Mouse (Mus musculus) cerebellum, adult 9-10 months (tissue): ENCODE measurements around the gene Vasp.
A peak's percentile ranks its signal among the peaks of the same experiment; 100 is the strongest.

ENCODE experiments used
- DNase-seq: peaks from one replicate; pipeline ENCODE4 v3.0.0; 2022

Gene Vasp

DNA sequence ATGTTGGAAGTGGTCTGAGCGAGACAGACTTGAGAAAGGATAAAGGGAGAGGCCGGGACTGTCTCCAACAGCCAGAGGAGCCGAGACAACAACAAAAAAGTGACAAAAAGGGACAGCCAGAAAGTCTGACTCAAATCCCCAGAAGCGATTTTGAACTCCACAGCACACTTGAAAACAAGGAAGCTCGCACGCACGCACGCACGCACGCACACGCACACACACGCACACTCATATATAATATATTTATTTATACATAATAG is 31.4 kb upstream of the Vasp start:
- DNase-seq, result no peak

- DNase-seq, result peak; percentile 55
Observed at GRCm38 (mm10) chr7:19302264-19303045, 30.8 kb upstream of the Vasp start.

DNA sequence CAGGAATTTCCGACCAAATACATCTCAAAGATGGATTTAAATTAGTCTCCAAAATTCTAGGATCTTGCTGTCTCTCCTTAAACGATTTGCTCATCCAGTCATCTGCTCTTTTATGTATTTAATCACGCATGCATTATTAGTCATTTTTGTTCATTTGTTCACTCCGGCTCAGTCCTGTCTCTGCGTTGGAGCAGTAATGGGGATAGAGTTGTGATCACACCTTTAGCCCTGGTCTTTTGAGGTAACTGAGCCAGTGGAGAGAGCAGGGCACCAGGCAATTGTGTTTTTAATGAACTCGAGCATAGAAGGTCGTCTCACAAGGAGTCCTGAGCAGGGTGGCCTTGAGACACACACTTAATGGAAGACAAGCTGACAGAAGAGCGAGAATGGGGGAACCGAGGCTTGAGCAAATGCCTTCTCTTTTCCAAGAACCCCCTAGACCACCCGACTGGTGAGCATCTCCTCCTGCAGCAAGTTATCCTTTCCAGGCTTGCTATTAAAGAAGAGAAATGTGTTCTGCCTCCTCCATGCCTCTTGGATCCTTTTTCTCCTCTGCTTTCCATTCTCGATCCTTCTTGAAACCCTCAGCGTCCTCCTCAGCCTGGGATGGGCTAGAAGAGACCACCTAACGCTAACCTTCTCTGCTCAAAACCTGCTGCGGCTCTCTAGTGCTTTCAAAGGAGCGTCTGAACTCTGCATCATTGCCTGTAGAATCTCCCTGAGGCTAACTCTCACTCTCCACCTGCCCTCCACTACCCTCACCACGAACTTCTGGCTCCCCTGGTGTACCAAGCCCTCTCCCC is 30.0 kb upstream of the Vasp start:
- DNase-seq, result no peak

DNA sequence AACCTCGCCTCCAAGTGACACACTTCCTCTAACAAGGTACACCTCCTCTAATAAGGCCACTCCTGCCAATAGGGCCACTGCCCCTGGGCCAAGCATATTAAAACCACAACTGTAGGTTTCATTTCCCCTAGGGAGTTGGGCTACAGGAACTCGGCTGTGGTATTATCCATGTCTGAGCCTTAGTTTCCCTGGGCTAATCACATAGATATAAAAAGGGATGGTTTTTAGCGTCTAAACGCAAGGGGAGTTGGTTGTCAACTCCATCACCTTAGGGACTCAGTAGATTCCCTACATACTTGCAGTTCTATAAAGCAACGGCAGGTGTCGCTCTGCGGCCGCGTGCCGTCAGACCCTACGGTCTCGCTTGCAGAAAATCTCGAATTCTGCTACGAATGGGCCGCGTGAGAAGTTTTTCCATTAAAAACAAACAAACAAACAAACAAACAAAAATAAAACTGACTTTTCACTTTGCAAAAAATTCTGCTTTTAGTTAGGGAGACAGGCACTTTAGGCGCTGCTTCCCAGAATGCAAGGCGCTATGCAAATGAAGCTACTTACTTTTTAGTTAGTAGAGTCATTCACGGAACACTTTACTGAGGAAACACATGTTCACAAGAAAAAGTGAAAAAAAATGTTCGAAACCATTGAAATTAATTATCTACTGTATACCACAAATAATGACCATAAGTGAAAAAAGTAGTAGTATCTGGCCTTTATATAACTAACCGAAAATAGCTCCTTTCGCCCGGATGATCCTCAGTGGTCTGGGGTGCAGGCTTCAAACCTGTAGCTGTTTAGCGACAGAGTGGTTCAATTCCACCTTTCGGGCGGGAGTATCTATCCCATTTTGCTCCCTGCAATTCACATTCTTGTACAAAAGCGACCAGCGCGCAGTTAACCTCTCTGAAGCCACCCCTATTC is 29.1 kb upstream of the Vasp start:
- DNase-seq, result peak; percentile 90

DNA sequence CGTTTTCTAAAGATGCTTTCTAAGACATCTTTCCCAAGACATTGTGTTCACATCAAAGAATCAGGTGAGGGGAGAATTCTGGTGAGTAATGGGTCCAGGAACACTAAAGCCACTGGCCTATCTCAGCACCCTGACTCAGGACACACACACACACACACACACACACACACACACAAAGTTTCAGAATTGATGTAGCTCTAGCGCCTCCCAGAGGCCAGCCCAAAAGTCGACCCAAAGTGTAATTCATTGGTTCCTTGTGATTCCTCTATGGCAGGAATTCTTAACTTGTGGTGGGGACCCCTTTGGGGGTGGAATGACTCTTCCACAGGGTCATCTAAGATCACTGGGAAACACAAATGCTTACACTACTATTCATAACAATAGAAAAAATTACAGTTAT is 27.6 kb upstream of the Vasp start:
- DNase-seq, result peak; percentile 68

- no peak for DNase-seq
Observed at GRCm38 (mm10) chr7:19297794-19298193, 26.2 kb upstream of the Vasp start.

DNA sequence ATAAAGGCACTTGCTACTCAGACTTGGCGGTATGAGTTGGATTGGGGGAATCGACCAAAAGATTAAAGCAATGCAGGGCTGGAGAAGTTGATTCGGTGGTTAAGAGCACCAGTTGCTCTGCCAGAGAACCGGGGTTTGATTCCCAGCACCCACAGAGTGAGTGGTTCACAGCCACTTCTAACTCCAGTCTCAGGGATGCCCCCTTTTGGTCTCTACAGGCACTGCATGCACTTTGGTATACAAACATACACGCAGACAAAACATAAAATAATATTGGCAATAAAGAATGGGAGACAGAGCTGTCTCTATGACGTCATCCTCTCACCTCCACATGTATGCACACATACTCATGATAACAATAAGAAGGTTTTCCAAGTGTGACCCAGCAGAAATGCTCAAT is 25.4 kb upstream of the Vasp start:
- peak; percentile 72 for DNase-seq

DNA sequence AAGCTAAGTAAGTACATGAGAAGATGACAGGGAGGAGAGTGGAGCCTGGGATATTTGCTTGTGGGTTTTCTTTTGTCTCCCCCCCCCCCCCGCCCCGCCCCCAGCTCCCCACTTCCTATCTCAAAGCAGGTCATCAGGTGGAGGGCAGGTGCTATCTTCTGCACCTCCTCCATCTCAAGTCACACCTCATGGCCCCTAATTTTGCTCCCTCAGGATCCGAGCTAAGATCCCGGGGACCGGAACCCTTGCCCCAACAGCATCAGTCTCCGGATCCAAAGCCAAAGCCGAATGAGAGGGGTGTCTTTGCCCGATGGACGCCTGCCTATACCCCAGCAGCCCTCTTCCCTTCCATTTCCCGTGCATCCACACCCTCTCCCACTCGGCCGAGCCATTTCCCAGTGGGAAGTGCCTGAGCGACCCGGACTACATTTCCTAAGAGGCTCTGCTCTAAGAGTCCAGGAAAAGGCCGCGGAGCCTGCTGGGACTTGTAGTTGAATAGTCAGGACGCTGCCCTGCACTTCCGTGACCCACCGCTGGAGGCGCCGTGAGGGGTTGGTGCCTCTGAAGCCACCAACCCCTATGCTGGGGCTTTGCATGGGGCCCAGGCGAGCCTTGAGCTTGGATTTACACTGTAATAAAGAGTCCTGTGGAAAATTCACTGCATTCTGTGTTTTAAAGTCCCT is 24.0 kb upstream of the Vasp start:
- peak; percentile 98 for DNase-seq

DNA sequence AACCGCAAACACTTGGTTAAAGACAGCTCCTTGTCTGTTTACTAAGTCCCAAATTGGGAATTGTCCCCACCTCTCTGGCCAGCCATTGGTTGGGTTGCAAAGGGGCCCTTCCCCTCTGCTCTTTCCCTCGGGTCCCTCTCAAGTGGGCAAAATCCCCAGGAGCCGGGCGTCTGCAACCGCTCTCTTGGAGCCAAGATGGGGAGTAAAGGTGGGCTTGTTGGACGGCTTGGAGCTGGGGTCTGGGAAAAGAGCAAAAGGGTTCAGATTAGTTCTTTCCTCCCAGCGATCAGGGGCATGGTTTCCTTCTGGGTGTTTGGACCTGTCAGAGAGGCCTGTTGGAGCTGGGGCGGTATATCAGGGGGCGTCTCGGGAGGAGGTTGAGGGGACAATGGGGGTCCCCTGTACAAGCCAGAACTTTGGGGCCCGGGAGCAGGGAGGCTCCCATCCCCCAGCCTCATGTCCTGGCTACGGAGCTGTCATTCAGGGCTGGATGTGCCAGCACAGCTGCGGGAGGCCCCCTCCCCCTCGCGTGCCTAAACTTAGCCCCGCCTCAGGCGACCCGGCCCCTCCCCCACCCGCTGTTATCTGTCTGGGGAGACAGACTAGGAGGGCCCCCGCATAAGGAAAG is 19.5 kb upstream of the Vasp start:
- DNase-seq, result no peak

GRCm38 (mm10) chr7:19284763-19285162 is 13.1 kb upstream of the Vasp start:
- peak; percentile 78 for DNase-seq

DNA sequence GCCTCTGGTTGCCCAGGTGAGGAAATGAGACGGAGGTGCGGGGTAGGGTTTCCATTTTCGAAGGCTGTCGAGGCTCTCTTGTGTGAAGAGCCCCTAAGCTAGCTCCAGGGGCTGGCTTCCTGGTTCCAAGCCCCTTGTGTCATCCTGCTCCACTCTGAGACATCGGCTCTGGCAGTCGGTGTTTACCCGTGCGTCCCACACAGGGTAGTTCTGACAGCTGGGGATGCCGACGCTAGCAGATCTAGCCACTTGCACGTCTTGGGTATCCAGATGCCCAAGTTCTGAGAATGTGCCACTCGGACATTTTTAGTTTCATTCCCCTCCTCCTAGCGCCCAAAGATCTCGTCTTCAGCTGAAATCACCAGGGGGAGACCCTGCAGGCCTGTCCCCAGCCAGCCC is 11.8 kb upstream of the Vasp start:
- no peak for DNase-seq

DNA sequence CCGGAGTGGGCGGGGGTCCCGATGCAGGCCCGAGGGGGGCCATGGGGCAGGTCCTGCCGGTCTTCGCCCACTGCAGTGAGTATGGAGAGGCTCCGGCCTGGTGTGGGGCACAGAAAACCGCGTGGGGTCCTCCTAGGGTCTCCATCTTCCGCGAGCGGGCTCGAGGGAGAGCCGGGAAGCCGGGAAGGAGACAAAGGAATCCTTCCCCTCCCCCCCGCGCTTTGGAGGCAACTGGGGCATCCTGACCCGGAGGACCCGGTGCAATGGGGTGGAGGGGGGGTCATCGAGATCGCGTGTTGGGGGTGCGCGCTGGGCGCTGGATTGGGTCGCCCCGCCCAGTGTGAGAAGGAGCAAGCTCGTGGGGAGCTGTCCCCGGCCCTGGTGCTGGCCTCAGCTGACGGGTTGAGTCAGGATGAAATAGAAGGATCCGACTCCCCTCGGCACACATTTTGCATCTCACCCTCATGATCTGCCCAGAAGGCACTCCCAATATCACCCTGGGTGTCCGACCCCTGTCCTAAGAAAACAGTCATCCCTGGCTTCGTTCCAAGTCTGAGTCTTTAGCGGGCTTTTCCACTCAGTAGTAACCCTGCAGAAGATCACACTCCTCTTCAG is 11.3 kb upstream of the Vasp start:
- peak; percentile 75 for DNase-seq

DNA sequence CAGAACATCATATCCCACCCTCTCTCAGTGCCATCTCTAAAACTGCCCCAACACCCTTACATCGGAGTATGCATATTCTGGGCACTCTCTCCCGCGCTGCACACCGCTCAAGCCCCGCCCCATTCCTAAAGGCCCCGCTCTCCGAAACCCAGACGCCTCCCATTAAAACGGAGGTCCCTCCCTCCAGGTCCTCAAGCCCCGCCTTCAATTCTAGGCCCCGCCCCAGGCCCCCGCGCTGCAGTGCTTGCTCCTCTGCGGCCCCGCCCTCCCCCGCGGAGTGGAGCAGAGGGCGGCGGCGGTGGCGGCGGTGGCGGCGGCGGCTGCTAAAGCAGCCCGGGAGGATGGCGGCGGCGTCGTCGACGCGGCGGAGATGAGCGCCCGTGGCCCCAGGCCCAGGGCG is 10.8 kb upstream of the Vasp start, which contains the start of gene Rtn2:
Gene Rtn2, plus strand, starts transcription at position 240 of the 400 bp plus-strand sequence.
- DNase-seq, result peak; percentile 92

GRCm38 (mm10) chr7:19281680-19282304 is 10.2 kb upstream of the Vasp start:
- peak; percentile 55 for DNase-seq

DNA sequence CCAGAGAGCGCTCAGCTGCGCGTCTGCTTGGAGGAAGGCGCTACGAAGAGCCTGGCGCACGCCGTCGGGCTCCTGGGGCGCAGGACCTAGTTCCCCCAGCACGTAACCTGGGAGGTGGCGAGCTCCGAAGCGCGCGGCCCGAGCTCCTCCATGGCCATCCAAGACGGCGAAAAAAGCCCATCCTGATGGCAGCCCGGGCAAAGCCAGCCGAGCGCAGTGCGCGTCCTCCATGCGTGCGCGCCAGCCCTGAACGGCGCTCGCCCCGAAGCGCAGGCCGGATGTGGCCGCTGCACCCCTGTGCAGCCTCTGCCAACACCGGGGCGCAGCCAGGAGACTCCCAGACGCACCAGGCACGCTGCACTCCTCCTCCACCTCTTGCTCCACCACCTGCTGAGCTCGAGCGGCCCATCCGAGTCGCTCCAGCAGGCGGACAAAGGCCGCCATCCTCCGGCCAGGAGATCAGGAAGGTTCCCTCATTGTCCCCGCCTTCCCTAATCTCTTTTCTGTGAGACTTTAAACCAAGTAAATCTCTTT is 8.0 kb upstream of the Vasp start, which contains the start of gene Ppm1n:
Gene Ppm1n, minus strand, starts transcription at position 484 of the 534 bp plus-strand sequence.
- DNase-seq, result no peak

DNA sequence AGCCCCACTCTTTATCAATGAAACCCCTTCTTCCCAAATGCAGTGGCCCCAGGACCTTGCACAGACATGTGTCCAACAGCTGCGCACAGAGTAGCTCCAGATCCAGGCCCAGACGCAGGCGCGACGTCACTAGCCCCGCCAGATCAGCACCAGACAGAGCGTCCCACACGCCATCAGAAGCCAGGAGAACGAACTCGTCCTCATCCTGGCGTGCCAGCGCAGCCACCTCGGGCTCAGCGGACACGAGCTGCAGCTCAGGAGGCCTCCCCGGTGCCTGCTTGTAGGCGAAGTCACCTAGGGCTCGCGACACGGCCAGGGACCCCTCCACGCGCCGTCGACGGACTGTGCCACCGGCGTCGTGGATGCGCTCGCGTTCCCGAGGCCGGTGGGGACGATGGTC is 7.4 kb upstream of the Vasp start:
- DNase-seq, result no peak

- no peak for DNase-seq
Observed at GRCm38 (mm10) chr7:19276253-19276652, 4.6 kb upstream of the Vasp start.

DNA sequence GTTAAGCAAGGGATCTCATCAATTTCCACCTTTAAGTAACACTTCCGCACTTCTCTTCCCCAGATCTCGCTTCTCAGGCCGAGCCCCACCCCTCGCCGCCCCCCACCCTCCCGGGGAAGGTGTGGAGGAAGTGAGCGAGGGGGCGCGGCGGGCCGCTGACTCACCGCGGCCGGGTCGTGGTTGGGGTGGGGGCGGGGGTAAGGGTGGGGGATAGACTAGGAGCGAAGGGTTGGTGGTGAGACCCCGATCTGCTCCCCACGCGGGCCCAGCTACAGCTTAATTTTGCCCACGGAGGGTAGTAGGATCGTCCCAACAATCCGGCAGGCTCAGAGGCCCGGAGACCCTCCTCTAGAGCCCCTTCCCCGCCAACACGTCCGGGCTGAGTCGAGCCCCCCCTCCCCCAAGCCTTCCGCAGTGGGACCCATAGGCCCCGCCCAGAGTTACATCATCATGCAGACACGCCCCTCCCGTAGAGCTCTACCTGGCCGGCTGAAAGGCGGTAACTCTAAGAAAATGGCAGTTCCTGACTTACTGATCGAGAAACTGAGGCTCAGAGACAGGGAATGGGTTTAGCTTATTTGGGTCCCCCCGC is 652 bp upstream of the Vasp start:
- peak; percentile 80 for DNase-seq

GRCm38 (mm10) chr7:19270509-19271237 is 944 bp downstream of the Vasp start:
- no peak for DNase-seq
